Mouse (Mus musculus) megakaryocyte-erythroid progenitor cell, adult 5-6 weeks (primary cell): ENCODE results near the gene Hacd4. TPM values are rescaled to one million over a fixed set of nuclear protein-coding genes. Genes with fewer than 3 reads are reported as not detected.

ENCODE experiments used
- ATAC-seq: replicated peaks from 2 replicates; pipeline ENCODE4 v1.8.0; 2016; ENCODE audit warnings: mild to moderate bottlenecking, inconsistent platforms; ENCODE audit not compliant: severe bottlenecking, poor library complexity, low FRiP score, low TSS enrichment
- total RNA-seq, 2 experiments: library from RNA; stranded (forward) in 1 of 2; stranded (reverse) in 1 of 2; fragments of 200-1000, 215-1000 nt in 1 of 2; fragments of >200 nt in 1 of 2; fragmentation: Nextera tagmentation in 1 of 2; gene quantifications; 2 replicates each; pipeline ENCODE4 v1.2.3; 2014 to 2017

Gene Hacd4
- total RNA-seq, 2 experiments from 2014 or later: 0.23 TPM; not detected in 1

GRCm38 (mm10) chr4:88372293-88373224 lies 66.2 kb downstream of the Hacd4 start:
- ATAC-seq: no peak

- ATAC-seq: no peak
Observed at GRCm38 (mm10) chr4:88370819-88371218, 67.9 kb downstream of the Hacd4 start.

GRCm38 (mm10) chr4:88369951-88370350 lies 68.8 kb downstream of the Hacd4 start:
- no peak for ATAC-seq

- ATAC-seq: no peak
Observed at GRCm38 (mm10) chr4:88357431-88357830, 81.3 kb downstream of the Hacd4 start.

GRCm38 (mm10) chr4:88356652-88357051 lies 82.1 kb downstream of the Hacd4 start:
- peak; percentile 89 for ATAC-seq

GRCm38 (mm10) chr4:88350910-88351309 lies 87.8 kb downstream of the Hacd4 start:
- ATAC-seq: peak; percentile 86

Other genes with a start within 250 kb of the Hacd4 start
- not detected in 2 replicates for gene Ifnb1, start 83.8 kb upstream of the Hacd4 start, total RNA-seq (2014; fragmentation: Nextera tagmentation)
- gene Ifnb1, start 83.8 kb upstream of the Hacd4 start, total RNA-seq (2017): not detected in 2 replicates
- not detected in 2 replicates for gene Ifna15, start 119.3 kb upstream of the Hacd4 start, total RNA-seq (2014; fragmentation: Nextera tagmentation)
- gene Ifna15, start 119.3 kb upstream of the Hacd4 start, total RNA-seq (2017): not detected in 2 replicates
- gene Ifna14, start 132.9 kb upstream of the Hacd4 start, total RNA-seq (2014; fragmentation: Nextera tagmentation): not detected in 2 replicates
- gene Ifna14, start 132.9 kb upstream of the Hacd4 start, total RNA-seq (2017): not detected in 2 replicates
- gene Ifna9, start 153.5 kb upstream of the Hacd4 start, total RNA-seq (2014; fragmentation: Nextera tagmentation): not detected in 2 replicates
- gene Ifna9, start 153.5 kb upstream of the Hacd4 start, total RNA-seq (2017): not detected in 2 replicates
- gene Ifna12, start 164.4 kb upstream of the Hacd4 start, total RNA-seq (2014; fragmentation: Nextera tagmentation): not detected in 2 replicates
- gene Ifna12, start 164.4 kb upstream of the Hacd4 start, total RNA-seq (2017): not detected in 2 replicates
- not detected in 2 replicates for gene C87499, start 195.5 kb upstream of the Hacd4 start, total RNA-seq (2014; fragmentation: Nextera tagmentation)
- not detected in 2 replicates for gene C87499, start 195.5 kb upstream of the Hacd4 start, total RNA-seq (2017)
- not detected in 2 replicates for gene Ifna13, start 205.5 kb upstream of the Hacd4 start, total RNA-seq (2014; fragmentation: Nextera tagmentation)
- not detected in 2 replicates for gene Ifna13, start 205.5 kb upstream of the Hacd4 start, total RNA-seq (2017)
- gene Ifna16, start 238.0 kb upstream of the Hacd4 start, total RNA-seq (2014; fragmentation: Nextera tagmentation): not detected in 2 replicates
- not detected in 2 replicates for gene Ifna16, start 238.0 kb upstream of the Hacd4 start, total RNA-seq (2017)
- gene Ifna2, start 245.0 kb upstream of the Hacd4 start, total RNA-seq (2014; fragmentation: Nextera tagmentation): not detected in 2 replicates
- not detected in 2 replicates for gene Ifna2, start 245.0 kb upstream of the Hacd4 start, total RNA-seq (2017)